Mouse (Mus musculus): ENCODE results near the gene Chst10.

GRCm38 (mm10) chr1:38886602-38887001 lies 11.4 kb downstream of the Chst10 start:
- TF ChIP-seq TBP (conservative IDR thresholded peaks at IDR 0.05; ENCODE audit: low read depth, low read length) = no peak
- no peak for TF ChIP-seq RAD21 (IDR thresholded peaks at IDR 0.05; ENCODE audit: low read depth, low read length)
- TF ChIP-seq POLR2A (IDR thresholded peaks at IDR 0.05; ENCODE audit: low read depth, low read length) = no peak
- no peak for TF ChIP-seq CTCF (conservative IDR thresholded peaks at IDR 0.05 in 1 of 2, IDR thresholded peaks at IDR 0.05 in 1 of 2; ENCODE audit: low read depth in 2 of 2, low read length in 2 of 2)
- TF ChIP-seq CHD2 (IDR thresholded peaks at IDR 0.05; ENCODE audit: low read length) = no peak
- TF ChIP-seq EP300 (IDR thresholded peaks at IDR 0.05; ENCODE audit: low read length) = no peak
- no peak for TF ChIP-seq MXI1 (IDR thresholded peaks at IDR 0.05; ENCODE audit: low read depth, low read length)
- TF ChIP-seq RCOR1 (conservative IDR thresholded peaks at IDR 0.05; ENCODE audit: low read depth, low read length) = no peak
- TF ChIP-seq NRF1 (IDR thresholded peaks at IDR 0.05; ENCODE audit: low read depth, low read length) = no peak
- no peak for TF ChIP-seq MAX (IDR thresholded peaks at IDR 0.05; ENCODE audit: low read length)
- no peak for TF ChIP-seq BHLHE40 (IDR thresholded peaks at IDR 0.05; ENCODE audit: low read depth, low read length)
- TF ChIP-seq HCFC1 (IDR thresholded peaks at IDR 0.05; ENCODE audit: low read depth, low read length) = no peak
- no peak for TF ChIP-seq MAZ (IDR thresholded peaks at IDR 0.05; ENCODE audit: low read depth, low read length)
- TF ChIP-seq USF2 (conservative IDR thresholded peaks at IDR 0.05; ENCODE audit: low read depth, low read length) = no peak

Measured in CH12.LX (cell line).